Mouse (Mus musculus) embryo, embryonic 11 days (tissue): ENCODE measurements around the gene Phf24.

Source experiments
- DNase-seq: peaks from one replicate; pipeline ENCODE4 v3.0.0-alpha.2; 2015

Gene Phf24

GRCm38 (mm10) chr4:42916617-42917401, at the start of gene Phf24:
Gene Phf24, plus strand, starts transcription at chr4:42916660.
- DNase-seq, result peak; percentile 76

GRCm38 (mm10) chr4:42867390-42867789, 49.1 kb upstream of the Phf24 start:
- no peak for DNase-seq

DNA sequence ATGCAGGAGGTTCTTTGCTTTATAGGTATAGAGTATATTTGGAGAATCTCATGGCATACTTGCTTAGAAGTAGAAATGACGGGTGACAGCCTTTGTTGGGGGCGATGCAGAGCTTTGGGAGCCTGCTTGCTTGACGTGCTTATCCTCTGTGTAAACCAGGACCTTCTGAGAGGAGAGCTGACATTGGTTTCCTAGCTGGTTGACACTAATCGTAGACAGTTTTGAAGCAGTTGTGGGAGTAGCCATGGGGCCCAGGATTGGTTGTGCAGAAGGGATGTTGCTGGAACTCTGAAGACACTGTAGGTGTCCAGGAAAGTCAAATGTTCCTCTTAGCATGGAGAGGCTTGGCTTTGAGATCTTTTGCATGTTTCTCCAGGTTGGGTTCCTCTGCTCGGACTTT, 48.3 kb upstream of the Phf24 start:
- no peak for DNase-seq

GRCm38 (mm10) chr4:42870748-42871147, 45.7 kb upstream of the Phf24 start:
- DNase-seq, result no peak

DNA sequence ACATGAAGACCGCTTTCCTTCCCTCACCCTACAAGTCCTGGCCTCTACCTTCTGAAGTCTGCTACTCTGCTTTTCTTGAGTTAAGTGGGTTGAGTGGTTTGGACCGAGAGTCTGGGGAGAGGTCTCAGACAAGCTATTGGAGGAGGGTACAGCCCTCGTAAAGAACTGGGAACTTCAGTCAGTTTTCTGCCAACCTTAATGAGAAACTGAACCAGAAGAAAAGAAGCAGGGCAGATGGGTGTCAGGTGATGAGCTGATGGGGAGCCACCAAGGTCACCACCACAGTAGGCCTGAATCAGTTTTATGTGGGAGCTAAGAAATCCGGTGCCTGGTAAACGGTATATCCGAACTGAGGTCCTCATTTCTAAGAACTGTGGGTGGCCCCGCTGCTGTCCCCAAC, 44.3 kb upstream of the Phf24 start:
- DNase-seq, result no peak

GRCm38 (mm10) chr4:42872746-42873435, 43.6 kb upstream of the Phf24 start:
- no peak for DNase-seq

- no peak for DNase-seq
These were observed 42.3 kb upstream of the Phf24 start, which contains the start of gene Fam205c for GRCm38 (mm10) chr4:42874134-42874533. Gene Fam205c, minus strand, starts transcription at chr4:42874234.

- DNase-seq, result peak; percentile 82
These were observed 39.7 kb upstream of the Phf24 start for GRCm38 (mm10) chr4:42876586-42877291.

DNA sequence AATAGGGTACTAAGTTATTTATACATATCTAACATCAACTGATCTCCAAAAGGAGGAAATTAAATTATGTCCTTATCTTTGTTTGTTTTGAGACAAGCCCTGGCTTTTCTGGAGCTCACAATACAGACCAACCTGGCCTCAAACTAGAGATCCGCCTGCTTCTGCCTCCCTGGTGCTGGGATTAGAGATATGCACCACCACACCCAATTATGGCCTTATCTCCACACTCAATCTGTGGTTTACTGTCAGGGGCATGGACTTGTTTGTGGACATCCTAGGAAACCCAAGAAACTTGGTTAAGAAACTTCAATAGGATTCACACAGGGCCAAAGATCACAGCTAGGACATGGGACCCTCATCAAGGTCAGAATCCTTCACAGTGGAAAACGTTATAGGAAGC, 38.8 kb upstream of the Phf24 start:
- no peak for DNase-seq

GRCm38 (mm10) chr4:42879829-42880676, 36.4 kb upstream of the Phf24 start:
- DNase-seq, result no peak

GRCm38 (mm10) chr4:42880677-42880948, 35.8 kb upstream of the Phf24 start:
- no peak for DNase-seq

DNA sequence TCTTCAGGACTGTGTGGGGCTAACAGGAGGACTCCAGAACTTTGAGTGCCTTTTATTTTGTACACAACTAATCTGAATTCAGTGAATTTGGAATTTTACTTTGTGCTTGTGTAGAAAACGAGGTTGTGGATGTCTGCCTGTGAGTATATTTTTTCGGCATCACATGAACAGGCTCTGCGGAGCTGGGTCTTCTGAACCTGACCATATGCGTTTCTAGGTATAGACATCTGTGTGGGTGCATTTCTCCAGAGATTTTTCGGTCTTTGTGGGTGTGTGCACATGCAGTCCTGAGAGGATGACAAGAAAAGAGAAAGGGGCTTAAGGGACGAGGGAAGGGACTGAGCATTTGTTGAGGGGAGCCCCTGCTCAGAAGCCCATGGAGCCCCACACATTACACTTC, 29.5 kb upstream of the Phf24 start:
- DNase-seq, result no peak

DNA sequence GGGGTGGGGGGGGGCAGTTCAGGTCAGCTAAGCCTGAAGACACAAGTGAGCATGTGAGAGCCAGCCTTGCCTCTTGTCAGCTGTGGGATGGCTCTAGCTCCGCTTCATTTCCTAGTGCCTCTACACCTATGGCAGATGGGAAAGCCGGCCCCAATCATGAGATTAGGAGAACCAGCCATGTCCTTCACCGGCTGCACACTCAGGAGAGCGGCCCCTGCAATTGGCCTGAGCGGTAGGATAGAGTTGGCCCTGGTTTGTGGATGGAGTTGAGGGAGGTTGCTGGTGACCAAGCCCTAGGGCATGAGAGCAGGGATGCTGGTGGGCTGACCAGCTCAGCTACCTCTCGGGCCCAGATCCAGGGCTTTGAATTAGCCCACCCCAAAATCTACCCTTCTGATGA, 27.7 kb upstream of the Phf24 start:
- DNase-seq, result no peak

DNA sequence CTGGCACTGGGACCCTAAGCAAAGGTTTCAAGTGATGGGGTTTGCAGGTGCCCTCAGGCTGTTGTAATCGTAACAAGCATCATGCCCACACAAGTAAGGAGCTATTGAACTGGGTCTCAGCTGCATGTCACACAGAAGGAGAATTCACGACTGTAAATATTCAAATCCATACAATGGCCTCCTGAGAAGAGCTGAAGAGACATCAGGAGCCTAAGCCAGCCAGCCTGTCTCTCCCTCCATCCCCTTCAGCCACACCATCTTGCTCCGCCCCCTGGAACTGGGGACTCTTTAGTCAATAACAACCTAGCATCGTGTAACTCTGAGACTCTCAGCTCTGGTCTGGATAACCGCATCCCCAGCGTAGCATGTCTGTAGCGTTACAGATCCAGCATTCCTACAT, 25.3 kb upstream of the Phf24 start:
- DNase-seq, result no peak

DNA sequence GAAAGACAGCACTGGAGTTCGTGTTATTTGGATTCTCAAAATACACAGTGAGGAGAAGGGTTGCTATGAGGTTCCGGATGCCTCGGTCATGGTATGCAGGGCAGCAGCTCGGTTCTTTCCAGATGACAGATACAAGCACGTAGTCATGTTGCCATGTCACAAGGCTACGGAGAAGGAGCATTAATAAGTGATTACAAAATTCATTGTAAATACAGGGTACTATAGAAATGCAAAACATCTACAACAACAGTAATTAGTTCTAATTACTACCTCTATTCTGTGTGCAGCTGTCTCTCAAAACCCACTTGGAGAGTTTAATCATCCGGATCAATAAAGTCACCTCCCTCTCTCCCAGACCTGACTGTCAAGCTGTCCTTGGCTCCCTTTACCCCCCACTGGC, 21.3 kb upstream of the Phf24 start:
- DNase-seq, result no peak

GRCm38 (mm10) chr4:42898914-42899313, 17.5 kb upstream of the Phf24 start:
- DNase-seq, result no peak

GRCm38 (mm10) chr4:42900878-42901277, 15.6 kb upstream of the Phf24 start:
- no peak for DNase-seq

- peak; percentile 40 for DNase-seq
These were observed 14.3 kb upstream of the Phf24 start for GRCm38 (mm10) chr4:42902174-42902573.

DNA sequence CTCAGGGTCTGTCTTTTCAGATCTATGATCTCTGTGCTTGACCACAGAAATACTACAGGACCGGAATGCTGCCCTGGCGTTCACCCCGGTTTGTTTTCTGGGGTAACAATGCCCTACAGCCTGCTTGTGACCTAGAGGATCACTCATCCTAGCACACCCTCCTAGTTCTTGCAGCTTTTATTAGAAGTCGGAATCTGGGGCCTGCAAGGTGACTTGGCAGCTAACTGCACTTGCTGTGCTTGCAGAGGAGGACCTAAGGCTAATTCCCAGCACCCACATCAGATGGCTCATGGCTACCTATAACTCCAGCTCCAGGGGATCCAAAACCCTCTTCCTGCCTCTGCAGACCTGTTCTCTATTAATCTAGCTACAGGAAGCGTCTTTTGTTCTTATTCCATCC, 13.7 kb upstream of the Phf24 start:
- no peak for DNase-seq

GRCm38 (mm10) chr4:42903942-42904341, 12.5 kb upstream of the Phf24 start:
- DNase-seq, result no peak

DNA sequence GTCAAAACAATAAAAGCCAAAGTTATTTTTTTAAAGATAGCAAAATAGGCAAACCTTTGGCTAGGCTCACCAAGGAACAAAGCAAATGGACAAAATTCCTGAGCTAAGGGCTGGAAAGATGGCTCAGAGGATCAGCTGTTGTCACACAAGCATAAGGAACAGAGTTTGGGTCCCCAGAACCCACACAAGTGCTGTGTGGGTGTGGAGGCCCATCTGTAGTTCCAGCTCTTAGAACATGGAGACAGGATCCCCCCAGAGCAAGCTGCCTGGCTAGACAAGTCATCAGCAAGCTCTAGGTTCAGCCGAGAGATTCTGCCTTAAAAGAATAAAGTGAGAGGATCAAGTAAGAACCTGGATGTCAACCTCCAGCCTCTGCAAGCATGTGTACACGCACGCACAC, 11.9 kb upstream of the Phf24 start:
- no peak for DNase-seq

- DNase-seq, result no peak
These were observed 11.5 kb upstream of the Phf24 start for GRCm38 (mm10) chr4:42904966-42905365.

GRCm38 (mm10) chr4:42913391-42913790, 3.1 kb upstream of the Phf24 start:
- DNase-seq, result no peak
